Mouse (Mus musculus): Measurements from ENCODE around the gene Sfmbt2. TPM values are rescaled to one million over a fixed set of nuclear protein-coding genes. Genes with fewer than 3 reads are reported as not detected.
"Not testable (repeated sequence)": the region's sequence is repeated elsewhere in the genome, so short reads cannot be mapped to it uniquely, and the experiment has no call there.

The Sfmbt2 gene
- total RNA-seq (2021), result under 1 TPM; 0.31 to 0.40 TPM
- long read RNA-seq, experiment 1, partial matches to known transcripts, result 1 of 1 reads
- long read RNA-seq, experiment 1, other reads (novel, unspliced or antisense), result 0 of 1 reads
- long read RNA-seq, experiment 2, result 0 reads

GRCm38 (mm10) chr2:10370176-10370575 lies at the start of gene Sfmbt2:
Gene Sfmbt2 (plus strand): TSS chr2:10370510.
- DNase-seq, result no peak
- intact Hi-C loops (cut with DNase I; ENCODE audit: low total_unique reads), result no loop called here

- peak; percentile 20 for DNase-seq
- intact Hi-C loops (cut with DNase I; ENCODE audit: low total_unique reads), result no loop called here
Observed at GRCm38 (mm10) chr2:10321093-10321492, 49.2 kb upstream of the Sfmbt2 start.

GRCm38 (mm10) chr2:10323173-10323572 lies 47.1 kb upstream of the Sfmbt2 start:
- intact Hi-C loops (cut with DNase I; ENCODE audit: low total_unique reads), result no loop called here
- no peak for DNase-seq

GRCm38 (mm10) chr2:10324980-10325379 lies 45.3 kb upstream of the Sfmbt2 start:
- intact Hi-C loops (cut with DNase I; ENCODE audit: low total_unique reads), result no loop called here
- no peak for DNase-seq

GRCm38 (mm10) chr2:10330216-10330615 lies 40.1 kb upstream of the Sfmbt2 start:
- DNase-seq, result no peak
- intact Hi-C loops (cut with DNase I; ENCODE audit: low total_unique reads), result no loop called here

GRCm38 (mm10) chr2:10334299-10334698 lies 36.0 kb upstream of the Sfmbt2 start:
- intact Hi-C loops (cut with DNase I; ENCODE audit: low total_unique reads), result no loop called here
- DNase-seq, result no peak

- DNase-seq, result no peak
- intact Hi-C loops (cut with DNase I; ENCODE audit: low total_unique reads), result no loop called here
Observed at GRCm38 (mm10) chr2:10335037-10335608, 35.2 kb upstream of the Sfmbt2 start.

GRCm38 (mm10) chr2:10340022-10340421 lies 30.3 kb upstream of the Sfmbt2 start:
- intact Hi-C loops (cut with DNase I; ENCODE audit: low total_unique reads), result no loop called here
- no peak for DNase-seq

- no peak for DNase-seq
- intact Hi-C loops (cut with DNase I; ENCODE audit: low total_unique reads), result no loop called here
Observed at GRCm38 (mm10) chr2:10343523-10343922, 26.8 kb upstream of the Sfmbt2 start.

GRCm38 (mm10) chr2:10344073-10344472 lies 26.2 kb upstream of the Sfmbt2 start:
- intact Hi-C loops (cut with DNase I; ENCODE audit: low total_unique reads); DNase-seq: not testable (repeated sequence)

- DNase-seq, result no peak
- intact Hi-C loops (cut with DNase I; ENCODE audit: low total_unique reads), result no loop called here
Observed at GRCm38 (mm10) chr2:10347193-10347592, 23.1 kb upstream of the Sfmbt2 start.

GRCm38 (mm10) chr2:10348036-10348435 lies 22.3 kb upstream of the Sfmbt2 start:
- DNase-seq, result no peak
- intact Hi-C loops (cut with DNase I; ENCODE audit: low total_unique reads), result no loop called here

GRCm38 (mm10) chr2:10350266-10350810 lies 20.0 kb upstream of the Sfmbt2 start:
- intact Hi-C loops (cut with DNase I; ENCODE audit: low total_unique reads), result no loop called here
- DNase-seq, result no peak

GRCm38 (mm10) chr2:10351125-10351524 lies 19.2 kb upstream of the Sfmbt2 start:
- no peak for DNase-seq
- intact Hi-C loops (cut with DNase I; ENCODE audit: low total_unique reads), result no loop called here

- intact Hi-C loops (cut with DNase I; ENCODE audit: low total_unique reads), result no loop called here
Observed at GRCm38 (mm10) chr2:10352887-10353286, 17.4 kb upstream of the Sfmbt2 start.

GRCm38 (mm10) chr2:10353889-10354288 lies 16.4 kb upstream of the Sfmbt2 start:
- intact Hi-C loops (cut with DNase I; ENCODE audit: low total_unique reads), result no loop called here

More at GRCm38 (mm10) chr2:10352887-10353286, 17.4 kb upstream of the Sfmbt2 start:
- DNase-seq, result no peak

GRCm38 (mm10) chr2:10359861-10360260 lies 10.4 kb upstream of the Sfmbt2 start:
- intact Hi-C loops (cut with DNase I; ENCODE audit: low total_unique reads), result loop anchor here (10.0 kb wide), 1 partner anchor 695 kb away; no protein-coding TSS in a partner anchor
- DNase-seq, result no peak

More at GRCm38 (mm10) chr2:10353889-10354288, 16.4 kb upstream of the Sfmbt2 start:
- no peak for DNase-seq

- intact Hi-C loops (cut with DNase I; ENCODE audit: low total_unique reads), result loop anchor here (10.0 kb wide), 1 partner anchor 690 kb away; no protein-coding TSS in a partner anchor
- no peak for DNase-seq
Observed at GRCm38 (mm10) chr2:10365081-10365480, 5.2 kb upstream of the Sfmbt2 start.

- no peak for DNase-seq
- intact Hi-C loops (cut with DNase I; ENCODE audit: low total_unique reads), result loop anchor here (10.0 kb wide), 1 partner anchor 689 kb away; no protein-coding TSS in a partner anchor
Observed at GRCm38 (mm10) chr2:10366284-10366683, 4.0 kb upstream of the Sfmbt2 start.

- intact Hi-C loops (cut with DNase I; ENCODE audit: low total_unique reads), result loop anchor here (10.0 kb wide), 1 partner anchor 685 kb away; no protein-coding TSS in a partner anchor
Observed at GRCm38 (mm10) chr2:10369676-10370075, 634 bp upstream of the Sfmbt2 start.

More at GRCm38 (mm10) chr2:10369676-10370075, 634 bp upstream of the Sfmbt2 start:
- DNase-seq, result no peak

All from gastrocnemius, postnatal 14 days (tissue).